Mouse (Mus musculus) G1E-ER4 (cell line): ENCODE measurements around the gene Kifc1. TPM values are rescaled to one million over a fixed set of nuclear protein-coding genes. Genes with fewer than 3 reads are reported as not detected.

ENCODE experiments used
- GATA1 ChIP-seq: IDR thresholded peaks from one replicate; pipeline ENCODE4 v1.8.0; 2012; ENCODE audit warnings: low read length, inconsistent platforms
- polyA plus RNA-seq: library from polyadenylated mRNA; stranded (reverse); fragments of >175 nt; gene quantifications from 2 replicates; pipeline ENCODE4 v1.2.3, GENCODE M21; 2012

The Kifc1 gene
- 88.1 and 95.0 TPM in 2 replicates for polyA plus RNA-seq

DNA sequence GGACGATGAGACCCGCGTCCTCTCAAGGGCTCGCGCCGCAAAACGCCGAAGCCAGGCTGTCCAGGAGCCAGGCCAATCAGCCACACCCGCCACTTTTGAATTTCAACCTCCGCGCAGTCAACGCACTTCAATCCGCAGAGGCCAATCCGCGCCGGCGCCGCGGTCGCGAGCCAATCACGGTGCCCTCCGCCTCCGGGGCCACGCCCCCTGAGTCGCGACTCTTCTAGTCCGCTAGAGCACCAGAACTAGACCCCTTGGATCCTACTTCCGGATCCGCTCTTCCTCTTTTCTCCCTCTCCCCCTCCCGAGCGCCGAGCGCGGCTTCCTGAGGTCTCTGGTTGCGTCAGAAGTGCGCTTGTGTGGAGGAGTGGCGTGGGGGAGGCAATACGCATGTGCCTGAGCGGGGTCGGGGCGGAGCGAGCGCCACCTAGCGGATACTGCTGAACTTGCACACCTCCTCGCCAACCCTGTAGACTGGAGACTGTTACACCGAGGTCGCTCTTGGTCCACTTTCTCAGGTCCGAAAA lies at the start of gene Kifc1:
Kifc1 (minus strand) TSS at position 129 of the 527 bp plus-strand sequence.
- TF ChIP-seq GATA1, result no peak

DNA sequence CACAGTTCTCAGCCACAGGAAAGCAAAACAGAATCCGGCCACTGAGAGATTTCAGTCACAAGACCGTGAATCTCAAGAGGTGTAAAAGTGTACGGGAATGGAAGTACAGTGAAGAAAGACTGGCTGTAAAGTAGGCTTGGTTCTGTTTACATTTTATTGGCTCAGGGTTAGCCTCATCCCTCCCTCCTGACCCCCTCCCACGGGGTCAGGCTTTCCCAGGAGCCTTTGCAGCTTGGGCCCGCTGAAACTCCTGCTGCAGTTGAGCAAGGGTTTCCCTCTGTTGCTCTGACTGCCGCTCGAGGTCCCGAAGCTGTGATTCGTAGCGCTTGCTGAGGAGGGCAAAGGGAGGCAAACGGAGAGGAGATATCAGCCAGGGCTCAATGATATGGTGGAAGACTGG lies 48.3 kb upstream of the Kifc1 start:
- TF ChIP-seq GATA1, result no peak

DNA sequence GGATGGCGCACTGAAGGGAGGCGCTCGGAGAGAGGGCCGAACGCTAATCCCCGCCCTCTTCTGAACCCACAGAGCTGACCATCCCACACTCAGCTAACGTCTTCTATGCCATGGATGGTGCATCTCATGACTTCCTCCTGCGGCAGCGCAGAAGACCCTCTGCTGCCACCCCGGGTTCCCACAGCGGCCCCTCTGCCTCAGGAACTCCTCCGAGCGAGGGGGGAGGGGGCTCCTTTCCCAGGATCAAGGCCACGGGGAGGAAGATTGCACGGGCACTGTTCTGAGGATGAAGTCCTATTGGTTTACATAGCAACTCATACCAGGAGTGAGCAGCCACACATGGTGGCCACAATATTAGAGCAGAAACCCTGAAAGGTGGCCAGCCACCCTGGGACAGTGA lies 46.5 kb upstream of the Kifc1 start:
- TF ChIP-seq GATA1, result no peak

DNA sequence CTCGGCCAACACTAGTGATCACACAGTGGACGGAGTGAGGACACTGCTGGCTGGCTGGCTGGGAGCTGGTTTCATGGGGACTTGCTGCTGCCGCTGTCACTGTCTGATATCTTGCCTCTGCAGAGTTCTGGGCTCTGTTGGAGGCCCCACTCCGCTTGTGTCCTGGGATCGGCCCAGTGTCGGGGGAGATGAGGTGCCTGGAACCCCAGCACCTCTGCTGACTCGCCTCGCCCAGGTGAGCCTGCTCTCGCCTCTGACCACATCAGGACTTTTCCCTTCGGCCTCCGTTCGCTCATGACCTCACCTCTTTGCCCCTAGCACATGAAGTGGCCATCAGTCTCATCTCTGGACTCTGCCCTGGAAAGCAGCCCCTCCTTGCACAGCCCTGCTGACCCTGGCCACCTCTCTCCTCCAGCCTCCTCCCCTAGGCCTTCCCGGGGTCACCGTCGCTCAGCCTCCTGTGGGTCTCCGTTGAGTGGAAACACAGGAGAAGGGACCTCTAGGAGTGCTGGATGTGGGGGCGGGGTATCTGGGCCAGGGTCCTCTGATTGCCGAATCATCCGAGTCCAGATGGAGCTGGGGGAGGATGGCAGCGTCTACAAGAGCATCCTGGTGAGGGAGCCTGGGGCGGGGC lies 45.1 kb upstream of the Kifc1 start:
- TF ChIP-seq GATA1, result no peak

DNA sequence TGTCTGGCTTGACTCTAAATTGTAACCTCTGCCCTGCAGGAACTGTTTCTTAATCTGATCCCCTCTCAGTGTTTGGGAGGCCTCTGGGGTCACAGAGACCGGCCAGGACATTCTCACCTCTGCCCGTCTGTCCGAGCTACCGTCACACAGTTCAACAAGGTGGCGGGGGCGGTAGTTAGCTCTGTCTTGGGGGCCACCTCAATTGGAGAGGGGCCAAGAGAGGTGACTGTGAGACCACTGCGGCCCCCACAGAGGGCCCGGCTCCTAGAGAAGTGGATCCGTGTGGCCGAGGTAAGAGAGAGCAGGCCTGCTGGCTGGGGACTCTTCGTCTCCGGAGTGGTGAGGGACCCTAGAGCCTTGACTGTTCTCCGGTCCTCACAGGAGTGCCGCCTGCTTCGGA lies 42.5 kb upstream of the Kifc1 start:
- no peak for TF ChIP-seq GATA1

DNA sequence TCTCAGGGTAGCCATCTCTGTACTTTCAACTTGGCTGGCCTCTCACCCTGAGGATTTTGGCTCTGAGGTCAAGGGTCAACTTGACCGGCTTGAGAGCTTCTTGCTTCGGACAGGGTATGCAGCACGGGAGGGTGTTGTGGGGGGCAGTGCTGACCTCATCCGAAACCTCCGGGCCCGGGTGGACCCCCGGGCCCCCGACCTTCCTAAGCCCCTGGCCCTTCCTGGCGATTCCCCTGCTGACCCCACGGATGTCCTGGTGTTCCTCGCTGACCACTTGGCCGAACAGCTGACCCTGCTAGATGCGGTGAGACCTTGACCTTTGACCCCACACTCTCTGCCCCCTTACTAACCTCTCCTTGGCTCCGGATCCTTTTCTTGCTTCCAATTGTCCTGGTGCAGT lies 42.0 kb upstream of the Kifc1 start:
- TF ChIP-seq GATA1, result no peak

DNA sequence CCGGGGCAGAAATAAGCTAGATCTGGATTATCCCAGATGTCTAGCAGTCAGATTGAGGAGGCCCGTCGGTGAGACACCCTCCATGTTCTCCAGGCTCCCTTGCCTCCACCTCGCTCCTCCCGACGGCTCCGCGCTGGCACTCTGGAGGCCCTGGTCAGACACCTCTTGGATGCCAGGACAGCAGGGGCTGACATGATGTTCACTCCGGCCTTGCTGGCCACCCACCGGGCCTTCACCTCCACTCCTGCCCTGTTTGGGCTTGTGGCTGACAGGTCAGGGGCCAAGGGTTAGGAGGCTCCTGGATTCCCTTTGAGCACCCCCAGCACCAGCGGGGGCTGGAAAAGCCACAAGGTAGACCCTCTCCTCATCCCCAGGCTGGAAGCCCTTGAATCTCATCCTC lies 41.5 kb upstream of the Kifc1 start:
- no peak for TF ChIP-seq GATA1

DNA sequence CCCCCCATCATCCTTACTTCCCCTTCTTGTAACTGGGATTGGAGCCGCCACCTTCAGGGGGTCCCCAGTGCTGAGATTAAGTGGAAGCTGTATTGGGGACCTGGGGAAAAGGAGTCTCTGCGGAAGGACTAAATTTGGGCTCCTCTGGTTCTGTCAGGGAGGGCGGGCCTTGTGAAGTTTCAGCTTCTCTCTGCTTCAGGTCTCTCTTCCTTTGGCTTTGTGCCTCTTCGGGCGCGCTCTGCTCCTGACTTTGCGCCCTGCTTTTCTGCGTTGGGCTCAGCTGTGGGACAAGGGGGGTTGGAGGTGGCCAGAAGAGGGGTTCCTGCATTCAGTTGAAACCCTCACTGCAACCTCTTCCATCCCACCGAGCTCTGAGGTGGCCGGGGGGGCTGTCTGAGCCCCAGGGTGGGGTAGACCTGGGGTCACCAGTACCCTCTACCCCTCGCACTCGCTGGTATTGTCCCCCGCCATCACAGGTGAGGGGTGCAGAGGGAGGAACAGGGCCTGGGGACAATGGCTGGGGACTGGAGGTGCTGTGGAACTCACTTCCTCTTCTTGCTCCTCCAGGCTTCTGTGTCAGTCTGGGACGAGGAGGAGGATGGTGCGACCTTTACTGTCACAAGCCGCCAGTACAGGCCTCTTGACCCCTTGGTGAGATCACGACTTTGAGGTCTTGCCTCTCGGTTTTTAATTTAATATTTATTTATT lies 40.9 kb upstream of the Kifc1 start:
- TF ChIP-seq GATA1, result no peak

DNA sequence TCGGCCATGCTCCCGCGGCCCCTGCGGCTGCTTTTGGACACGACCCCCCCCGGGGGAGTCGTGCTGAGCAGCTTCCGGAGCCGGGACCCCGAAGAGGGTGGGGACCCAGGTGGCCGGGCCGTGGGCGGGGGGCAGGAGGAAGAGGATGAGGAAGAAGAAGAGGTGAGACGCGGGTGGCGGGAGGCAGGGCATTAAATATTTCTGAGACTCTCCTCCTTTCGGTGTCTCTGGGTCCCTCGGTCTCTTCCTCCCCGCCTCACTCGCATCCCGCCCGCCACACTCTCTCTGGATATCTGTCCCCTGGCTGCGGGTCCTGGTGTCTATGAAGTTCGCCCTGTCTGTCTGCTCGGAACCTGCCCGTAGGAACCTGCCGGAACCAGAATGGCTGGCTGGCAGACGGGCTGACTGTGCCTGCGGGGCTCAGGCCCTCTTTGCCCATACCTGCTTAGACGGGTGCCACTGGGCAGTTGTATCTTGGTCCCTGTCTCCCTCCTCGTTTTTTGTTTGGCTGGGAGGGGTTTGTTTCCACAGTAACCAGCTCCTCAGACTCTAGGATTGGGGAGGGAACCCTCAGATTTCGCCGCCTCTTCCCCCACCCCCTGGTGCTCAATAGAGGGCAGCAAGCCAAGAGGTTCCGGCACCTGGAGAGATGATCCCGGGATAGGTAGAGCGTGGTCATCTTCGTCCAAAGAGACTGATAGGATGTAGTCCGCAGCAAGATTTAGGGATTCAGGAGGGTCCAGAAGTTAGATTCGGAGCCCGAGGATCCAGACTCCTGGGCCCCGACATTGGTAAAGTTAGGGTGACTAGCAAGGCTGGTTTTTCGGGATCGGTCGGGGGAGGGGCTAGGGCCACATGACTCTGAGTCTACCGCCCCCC lies 40.1 kb upstream of the Kifc1 start:
- no peak for TF ChIP-seq GATA1

DNA sequence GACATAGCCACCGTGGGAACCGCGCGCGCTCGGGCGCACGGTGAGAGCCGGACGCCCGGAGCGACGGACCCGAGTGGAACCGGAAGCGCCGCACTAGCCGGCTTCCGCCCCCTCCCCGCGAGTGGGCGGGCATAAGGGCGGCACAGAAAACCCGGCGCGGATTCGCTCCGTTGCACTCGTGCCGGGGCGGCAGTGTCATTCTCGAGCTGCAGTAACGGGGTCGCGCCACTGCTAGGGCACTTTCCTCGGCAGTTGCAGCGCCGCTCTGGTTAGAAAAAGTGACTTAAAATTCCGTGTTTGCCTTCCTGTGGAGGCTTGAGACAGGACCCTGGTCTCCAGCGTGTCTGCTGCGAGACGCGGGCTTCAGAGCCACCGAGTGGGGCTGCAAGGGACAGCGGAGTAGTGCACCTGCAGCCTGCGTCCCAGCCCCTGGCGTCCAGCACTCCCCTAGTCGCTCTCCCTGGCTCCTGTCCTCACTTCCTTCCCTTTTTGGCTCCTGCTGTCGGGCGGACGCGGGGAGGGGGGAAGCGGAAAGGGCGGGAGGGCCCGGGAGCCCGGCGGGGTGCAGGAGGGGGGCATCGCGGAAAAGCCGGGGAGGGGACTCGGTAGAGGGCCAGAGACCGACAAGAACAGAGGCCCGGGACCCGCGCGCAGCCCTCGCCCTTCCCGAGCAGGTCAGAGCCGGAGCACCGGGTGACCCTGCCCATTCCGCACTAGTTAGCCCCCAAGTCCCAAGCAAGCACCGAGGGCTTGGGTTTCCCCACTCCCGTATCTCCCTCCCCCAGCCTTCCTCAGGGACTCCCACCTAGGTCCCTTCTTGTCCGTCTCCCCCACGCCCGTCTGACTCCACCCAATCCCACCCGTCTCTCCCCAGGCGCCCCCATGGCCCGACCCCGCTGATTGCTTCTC lies 39.2 kb upstream of the Kifc1 start, which contains the start of gene Rgl2:
Rgl2 (plus strand) TSS at position 173 of the 909 bp plus-strand sequence.
- no peak for TF ChIP-seq GATA1

DNA sequence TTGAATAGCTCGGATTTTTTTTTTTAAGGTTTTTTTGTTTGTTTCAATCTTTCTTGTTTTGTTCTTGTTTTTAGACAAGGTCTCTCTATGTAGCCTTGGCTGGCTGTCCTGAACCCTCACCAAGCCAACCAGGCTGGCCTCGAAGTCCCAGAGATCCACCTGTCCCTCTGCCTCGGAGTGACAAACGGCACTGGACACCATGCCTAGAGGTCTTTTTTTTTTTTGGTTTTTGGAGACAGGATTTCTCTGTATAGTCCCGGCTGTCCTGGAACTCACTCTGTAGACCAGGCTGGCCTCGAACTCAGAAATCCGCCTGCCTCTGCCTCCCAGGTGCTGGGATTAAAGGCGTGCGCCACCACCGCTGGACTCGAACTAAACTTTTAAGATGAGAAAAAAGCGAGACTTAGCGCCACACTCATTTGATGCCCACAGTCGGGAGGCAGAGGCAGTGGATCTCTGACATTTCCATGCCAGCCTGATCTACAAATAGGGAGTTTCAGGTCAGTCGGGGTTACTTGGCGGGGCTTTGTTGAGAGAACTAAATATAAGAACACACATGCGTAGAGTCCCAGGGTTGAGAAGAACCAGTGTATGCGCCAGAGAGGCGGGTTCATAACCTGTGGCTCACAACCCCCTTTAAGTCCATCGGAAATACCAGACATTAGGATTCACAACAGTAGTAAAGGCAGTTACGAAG lies 37.9 kb upstream of the Kifc1 start:
- TF ChIP-seq GATA1, result no peak

DNA sequence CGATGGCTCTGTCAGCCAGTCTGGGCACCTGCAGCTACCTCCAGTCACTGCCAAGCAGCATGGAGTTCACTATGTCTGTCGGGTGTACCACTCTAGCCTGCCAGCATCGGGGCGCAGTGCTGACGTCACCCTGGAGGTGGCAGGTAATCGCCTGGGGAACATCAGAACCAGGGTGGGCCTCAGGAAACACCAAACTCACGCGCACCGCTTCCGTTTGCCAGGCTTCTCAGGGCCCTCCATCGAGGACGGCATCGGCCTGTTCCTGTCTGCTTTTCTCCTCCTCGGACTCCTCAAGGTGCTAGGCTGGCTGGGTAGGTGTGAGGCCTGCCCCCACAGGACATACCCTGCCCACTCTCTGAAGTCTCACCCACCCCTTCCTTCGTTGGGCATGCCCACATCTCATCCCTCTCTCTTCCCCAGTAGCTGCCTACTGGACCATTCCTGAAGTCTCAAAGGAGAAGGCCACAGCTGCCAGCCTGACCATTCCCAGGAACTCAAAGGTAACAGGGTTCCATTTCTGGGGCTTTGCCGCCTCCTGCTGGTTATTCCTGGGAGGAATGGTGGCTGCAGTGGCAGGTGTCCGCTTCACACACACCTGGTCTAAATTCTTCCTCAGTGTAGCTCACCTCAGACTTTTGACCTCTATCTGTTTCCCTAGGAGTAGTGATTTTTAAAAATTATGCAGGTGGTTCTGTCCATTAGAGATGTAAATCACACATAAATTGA lies 35.9 kb upstream of the Kifc1 start:
- no peak for TF ChIP-seq GATA1

DNA sequence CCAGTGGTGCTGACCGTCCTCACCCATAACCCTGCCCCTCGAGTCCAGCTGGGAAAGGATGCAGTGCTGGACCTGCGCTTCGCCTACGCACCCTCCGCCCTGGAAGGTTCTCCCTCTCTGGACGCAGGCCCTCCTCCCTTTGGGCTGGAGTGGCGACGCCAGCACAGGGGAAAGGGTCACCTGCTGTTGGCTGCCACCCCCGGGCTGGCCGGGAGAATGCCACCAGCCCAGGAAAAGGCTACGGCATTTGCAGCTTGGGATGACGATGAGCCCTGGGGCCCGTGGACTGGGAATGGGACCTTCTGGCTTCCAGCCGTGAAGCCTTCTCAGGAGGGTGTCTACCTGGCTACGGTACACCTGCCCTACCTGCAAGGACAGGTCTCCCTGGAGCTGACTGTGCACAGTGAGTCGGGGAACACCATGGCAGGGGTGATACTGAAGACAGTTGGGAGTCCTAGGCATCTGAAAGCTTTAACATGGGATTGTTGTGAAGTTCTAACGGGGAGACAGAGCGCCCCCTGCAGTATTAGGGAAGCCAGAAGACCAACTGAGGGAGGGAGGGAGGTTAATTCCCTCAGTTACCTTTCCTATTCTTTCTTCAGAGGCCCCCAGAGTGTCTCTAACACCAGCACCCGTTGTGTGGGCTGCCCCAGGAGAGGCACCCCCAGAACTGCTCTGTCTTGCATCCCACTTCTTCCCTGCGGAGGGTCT lies 35.1 kb upstream of the Kifc1 start:
- TF ChIP-seq GATA1, result no peak
